Mouse (Mus musculus): ENCODE results near the gene Fbxw8.

DNA sequence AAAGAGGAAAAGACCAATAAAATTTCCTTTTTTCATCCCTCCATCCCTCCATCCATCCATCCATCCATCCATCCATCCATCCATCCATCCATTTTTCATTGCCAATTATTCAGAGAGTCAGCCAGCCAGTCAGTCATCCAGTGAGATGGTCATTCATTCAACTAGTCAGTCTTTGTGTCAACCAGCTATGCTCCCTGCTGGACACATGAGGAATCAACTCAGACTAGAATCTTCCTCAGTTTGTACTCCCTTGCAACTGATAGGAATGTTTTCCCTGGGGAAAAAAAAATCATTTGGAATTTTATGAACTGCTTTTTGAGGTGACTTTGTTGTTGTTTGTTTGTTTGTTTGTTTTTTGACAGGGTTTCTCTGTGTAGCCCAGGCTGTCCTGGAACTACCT is 10.2 kb upstream of the Fbxw8 start:
- TF ChIP-seq CTCF (IDR thresholded peaks at IDR 0.05; ENCODE audit: low read depth, low read length) (no peak), POLR2A (IDR thresholded peaks at IDR 0.05; ENCODE audit: extremely low read depth, insufficient read depth, low read length) (no peak)
